Mouse (Mus musculus) midbrain, embryonic 12.5 days (tissue): ENCODE data around the gene Rnf103. TPM values are rescaled to one million over a fixed set of nuclear protein-coding genes. Genes with fewer than 3 reads are reported as not detected.

Experiments used
- ATAC-seq: fragments of 200-750 bp; cut with Nextera tagmentation; 2 replicates; pipeline ENCODE4 v1.8.0; 2017; ENCODE audit warnings: low read depth, moderate TSS enrichment, moderate library complexity; ENCODE audit not compliant: low FRiP score
- H3K27ac ChIP-seq: fragments of 300-500 bp; sonication (generic); replicated peaks from 2 replicates; pipeline ENCODE4 v1.5.1; 2016; ENCODE audit warnings: mild to moderate bottlenecking
- H3K27me3 ChIP-seq: fragments of 300-500 bp; sonication (generic); 2 replicates; pipeline ENCODE4 v1.6.1; 2016; ENCODE audit warnings: mild to moderate bottlenecking
- H3K36me3 ChIP-seq: fragments of 300-500 bp; sonication (generic); 2 replicates; pipeline ENCODE4 v1.6.1; 2016
- H3K4me1 ChIP-seq: fragments of 300-500 bp; sonication (generic); 2 replicates; pipeline ENCODE4 v1.6.1; 2016
- H3K4me2 ChIP-seq: fragments of 300-500 bp; sonication (generic); replicated peaks from 2 replicates; pipeline ENCODE4 v1.6.1; 2016; ENCODE audit warnings: mild to moderate bottlenecking, moderate library complexity
- H3K4me3 ChIP-seq: fragments of 300-500 bp; sonication (generic); 2 replicates; pipeline ENCODE4 v1.5.1; 2016; ENCODE audit warnings: mild to moderate bottlenecking
- H3K9ac ChIP-seq: fragments of 300-500 bp; sonication (generic); replicated peaks from 2 replicates; pipeline ENCODE4 v1.6.1; 2016; ENCODE audit warnings: mild to moderate bottlenecking, moderate library complexity
- H3K9me3 ChIP-seq: fragments of 300-500 bp; sonication (generic); 2 replicates; pipeline ENCODE4 v1.6.1; 2016; ENCODE audit warnings: mild to moderate bottlenecking
- WGBS: fragments of 180-500 bp; shearing (Covaris S2); methylation state at CpG from one replicate; pipeline ENCODE4 v1.1.7; 2016; 5-methylcytosine and 5-hydroxymethylcytosine counted together
- polyA plus RNA-seq: library from polyadenylated mRNA; unstranded; fragments of >200 nt; fragmentation: Nextera tagmentation; extraction: Ambion mirVana; gene quantifications from 2 replicates; pipeline ENCODE4 v1.2.1, GENCODE M21; 2016

Rnf103 gene
- polyA plus RNA-seq, 1 experiment from 2014 or later: 25.0 TPM

GRCm38 (mm10) chr6:71494341-71495020, 787 bp downstream of the Rnf103 start:
- H3K27me3 ChIP-seq: no peaks in the 10 kb centered on the region
- H3K9me3 ChIP-seq: no peaks in the 10 kb centered on the region
- H3K27ac ChIP-seq: peak overlapping the region; percentile 99
- peak overlapping the region; percentile 97 for H3K9ac ChIP-seq
- WGBS: under 1% methylated on average over 45 of the region's 46 CpGs
- peaks cover 10% of the 10 kb centered on the region; the same call in 1 of the 2 replicates for H3K36me3 ChIP-seq
- H3K4me3 ChIP-seq: peak overlapping the region; percentile 90
- peak overlapping the region; percentile 65 for H3K4me2 ChIP-seq
- H3K4me1 ChIP-seq: peaks cover 8% of the 10 kb centered on the region
- ATAC-seq: peak; percentile 51

DNA sequence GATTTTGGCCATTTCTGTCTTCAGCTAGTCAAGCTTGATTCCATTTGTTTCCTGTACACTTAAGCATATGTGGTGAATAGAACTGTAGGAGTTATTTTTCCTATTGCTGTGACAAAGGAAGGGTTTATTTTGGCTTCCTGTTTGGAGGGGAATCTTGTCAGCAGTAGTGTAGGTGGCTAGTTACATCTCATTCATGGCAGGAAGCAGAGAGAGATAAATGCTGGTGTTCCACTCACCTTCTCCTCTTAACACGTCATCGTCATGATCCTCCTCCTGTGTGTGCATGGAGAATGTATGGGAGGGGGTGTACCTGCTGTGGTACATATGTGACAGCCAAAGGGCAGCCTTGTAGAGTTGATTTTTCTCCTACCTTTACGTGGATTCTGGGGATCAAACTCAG, 6.9 kb downstream of the Rnf103 start:
- Histone ChIP-seq H3K27me3 (no peaks in the 10 kb centered on the region), H3K36me3 (peaks cover 24% of the 10 kb centered on the region; the same call in 1 of the 2 replicates), H3K4me3 (no peak overlapping the region), H3K9ac (no peak overlapping the region), H3K27ac (no peak overlapping the region), H3K4me1 (peaks cover 4% of the 10 kb centered on the region), H3K4me2 (no peak overlapping the region), H3K9me3 (no peaks in the 10 kb centered on the region)
- no peak for ATAC-seq
- 90% methylated on average over 3 of the region's 3 CpGs for WGBS

DNA sequence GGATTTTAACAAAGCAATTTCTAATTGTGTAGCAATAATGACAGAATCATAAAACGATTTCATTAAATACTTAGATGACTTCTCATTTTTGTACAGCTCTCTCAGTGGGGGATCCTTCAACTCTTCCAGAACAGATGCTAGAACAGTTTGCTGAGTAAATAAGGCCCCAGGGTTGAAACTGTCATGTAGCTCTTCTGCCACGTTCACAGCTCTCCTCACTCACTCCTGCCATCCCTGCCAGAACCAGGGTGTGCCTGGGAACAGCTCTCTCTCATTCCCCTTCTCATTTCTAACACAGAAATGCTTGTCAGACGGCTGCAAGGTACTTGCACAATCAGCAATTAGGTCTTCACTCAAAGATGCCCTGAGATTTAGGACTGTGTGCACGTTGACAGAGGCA, 9.3 kb downstream of the Rnf103 start:
- ATAC-seq: no peak
- WGBS: 73% methylated on average over 4 of the region's 4 CpGs
- Histone ChIP-seq H3K4me1 (no peaks in the 10 kb centered on the region), H3K27me3 (no peaks in the 10 kb centered on the region), H3K27ac (no peak overlapping the region), H3K4me2 (no peak overlapping the region), H3K36me3 (peaks cover 23% of the 10 kb centered on the region), H3K9ac (no peak overlapping the region), H3K9me3 (no peaks in the 10 kb centered on the region), H3K4me3 (no peak overlapping the region)

- no peaks in the 10 kb centered on the region for H3K9me3 ChIP-seq
- H3K4me2 ChIP-seq: no peak overlapping the region
- H3K4me1 ChIP-seq: no peaks in the 10 kb centered on the region
- H3K27me3 ChIP-seq: no peaks in the 10 kb centered on the region
- no peak overlapping the region for H3K4me3 ChIP-seq
- H3K9ac ChIP-seq: no peak overlapping the region
- H3K36me3 ChIP-seq: peaks cover 23% of the 10 kb centered on the region
- ATAC-seq: no peak
- H3K27ac ChIP-seq: no peak overlapping the region
Measured at GRCm38 (mm10) chr6:71503670-71504069, 10.0 kb downstream of the Rnf103 start.

GRCm38 (mm10) chr6:71504091-71504490, 10.4 kb downstream of the Rnf103 start:
- Histone ChIP-seq H3K9ac (no peak overlapping the region), H3K27me3 (no peaks in the 10 kb centered on the region), H3K4me3 (no peak overlapping the region), H3K9me3 (no peaks in the 10 kb centered on the region), H3K36me3 (peaks cover 27% of the 10 kb centered on the region), H3K4me1 (no peaks in the 10 kb centered on the region), H3K4me2 (no peak overlapping the region), H3K27ac (no peak overlapping the region)
- WGBS: 82% methylated on average over 4 of the region's 4 CpGs
- no peak for ATAC-seq

- 93% methylated on average over 2 of the region's 2 CpGs for WGBS
- H3K36me3 ChIP-seq: peaks cover 34% of the 10 kb centered on the region
- H3K4me1 ChIP-seq: no peaks in the 10 kb centered on the region
- no peak overlapping the region for H3K4me3 ChIP-seq
- no peak overlapping the region for H3K27ac ChIP-seq
- no peak for ATAC-seq
- H3K27me3 ChIP-seq: no peaks in the 10 kb centered on the region
- no peaks in the 10 kb centered on the region for H3K9me3 ChIP-seq
- no peak overlapping the region for H3K9ac ChIP-seq
- H3K4me2 ChIP-seq: no peak overlapping the region
Measured at GRCm38 (mm10) chr6:71505671-71506070, 12.0 kb downstream of the Rnf103 start.

DNA sequence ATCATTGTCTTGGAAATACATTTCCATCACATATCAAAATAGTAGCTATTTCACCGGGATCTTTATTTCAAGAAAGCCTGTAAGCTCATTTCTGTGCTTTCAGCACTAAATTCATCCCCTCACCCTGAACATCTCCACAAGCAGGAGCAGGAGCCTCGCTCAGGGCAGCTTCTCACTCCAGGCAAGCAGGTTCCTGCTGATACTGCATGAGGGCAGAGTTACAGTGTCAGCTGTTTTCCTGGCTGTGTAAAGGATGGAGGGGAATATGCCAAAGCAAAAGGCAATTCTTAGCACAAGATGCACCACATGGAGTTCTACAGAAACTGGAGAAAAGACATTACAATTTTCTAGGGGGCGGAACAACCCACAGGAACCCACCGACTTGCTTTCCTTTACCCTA, 25.8 kb downstream of the Rnf103 start:
- H3K9ac ChIP-seq: no peak overlapping the region
- no peaks in the 10 kb centered on the region for H3K9me3 ChIP-seq
- no peak overlapping the region for H3K27ac ChIP-seq
- ATAC-seq: no peak
- H3K36me3 ChIP-seq: peaks cover 3% of the 10 kb centered on the region; the same call in 1 of the 2 replicates
- no peaks in the 10 kb centered on the region for H3K4me1 ChIP-seq
- H3K27me3 ChIP-seq: no peaks in the 10 kb centered on the region
- WGBS: 89% methylated on average over 4 of the region's 4 CpGs
- H3K4me3 ChIP-seq: no peak overlapping the region
- no peak overlapping the region for H3K4me2 ChIP-seq

- H3K27me3 ChIP-seq: no peaks in the 10 kb centered on the region
- H3K9ac ChIP-seq: no peak overlapping the region
- 74% methylated on average over 3 of the region's 3 CpGs for WGBS
- no peaks in the 10 kb centered on the region for H3K36me3 ChIP-seq
- no peak for ATAC-seq
- no peaks in the 10 kb centered on the region for H3K9me3 ChIP-seq
- H3K4me2 ChIP-seq: no peak overlapping the region
- no peak overlapping the region for H3K27ac ChIP-seq
- no peaks in the 10 kb centered on the region for H3K4me1 ChIP-seq
- no peak overlapping the region for H3K4me3 ChIP-seq
Measured at GRCm38 (mm10) chr6:71525556-71525955, 31.9 kb downstream of the Rnf103 start.

- Histone ChIP-seq H3K4me3 (no peak overlapping the region), H3K4me1 (no peaks in the 10 kb centered on the region), H3K4me2 (no peak overlapping the region), H3K9ac (no peak overlapping the region), H3K9me3 (no peaks in the 10 kb centered on the region), H3K27me3 (no peaks in the 10 kb centered on the region), H3K27ac (no peak overlapping the region), H3K36me3 (no peaks in the 10 kb centered on the region)
- ATAC-seq: no peak
- 86% methylated on average over 10 of the region's 10 CpGs for WGBS
Measured at GRCm38 (mm10) chr6:71527056-71527455, 33.4 kb downstream of the Rnf103 start.

DNA sequence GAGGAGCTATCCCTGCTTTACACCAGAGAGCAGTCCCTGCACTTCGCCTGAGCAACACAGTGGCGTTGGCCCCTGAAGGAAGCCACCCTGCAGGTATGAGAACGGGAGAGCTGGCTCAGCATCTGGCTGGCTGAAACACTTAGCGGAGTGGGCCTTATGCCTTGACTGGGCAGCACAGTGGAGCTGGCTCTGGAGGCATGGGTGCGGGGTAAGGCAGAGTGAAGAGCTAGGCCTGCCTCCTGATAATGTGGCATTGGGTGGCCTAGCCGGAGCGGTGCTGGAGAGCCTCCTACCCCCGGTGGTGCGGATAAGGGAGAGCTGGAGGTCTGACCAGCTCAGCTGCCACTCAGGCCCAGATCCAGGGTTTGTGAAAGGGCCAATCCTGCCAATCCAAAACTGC, 34.1 kb downstream of the Rnf103 start:
- no peaks in the 10 kb centered on the region for H3K27me3 ChIP-seq
- no peaks in the 10 kb centered on the region for H3K4me1 ChIP-seq
- H3K36me3 ChIP-seq: no peaks in the 10 kb centered on the region
- no peak overlapping the region for H3K4me3 ChIP-seq
- H3K4me2 ChIP-seq: no peak overlapping the region
- no peak overlapping the region for H3K27ac ChIP-seq
- 90% methylated on average over 9 of the region's 9 CpGs for WGBS
- no peak for ATAC-seq
- H3K9ac ChIP-seq: no peak overlapping the region
- H3K9me3 ChIP-seq: no peaks in the 10 kb centered on the region

DNA sequence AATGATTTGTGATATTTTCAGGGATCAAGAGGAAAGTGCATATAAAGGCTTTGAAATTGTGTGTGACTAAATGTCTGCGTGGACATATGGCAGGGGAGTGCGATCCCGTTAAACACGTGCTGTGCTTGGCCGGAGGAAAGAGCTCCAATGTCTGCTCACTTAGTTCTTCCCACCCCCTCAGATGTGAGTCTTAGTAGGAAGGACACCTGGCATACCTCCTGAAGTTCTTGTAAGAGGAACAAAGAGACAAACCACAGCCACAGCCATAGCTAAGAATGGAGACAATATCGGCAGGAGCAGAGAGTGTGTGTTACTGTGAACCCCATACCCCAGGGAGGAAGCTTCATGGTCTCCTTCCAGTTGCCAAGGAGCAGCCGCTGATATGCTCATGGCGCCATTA, 36.5 kb downstream of the Rnf103 start:
- Histone ChIP-seq H3K36me3 (no peaks in the 10 kb centered on the region), H3K4me3 (no peak overlapping the region), H3K4me2 (no peak overlapping the region), H3K27ac (no peak overlapping the region), H3K9me3 (no peaks in the 10 kb centered on the region), H3K4me1 (no peaks in the 10 kb centered on the region), H3K9ac (no peak overlapping the region), H3K27me3 (no peaks in the 10 kb centered on the region)
- no peak for ATAC-seq
- WGBS: 94% methylated on average over 8 of the region's 8 CpGs

DNA sequence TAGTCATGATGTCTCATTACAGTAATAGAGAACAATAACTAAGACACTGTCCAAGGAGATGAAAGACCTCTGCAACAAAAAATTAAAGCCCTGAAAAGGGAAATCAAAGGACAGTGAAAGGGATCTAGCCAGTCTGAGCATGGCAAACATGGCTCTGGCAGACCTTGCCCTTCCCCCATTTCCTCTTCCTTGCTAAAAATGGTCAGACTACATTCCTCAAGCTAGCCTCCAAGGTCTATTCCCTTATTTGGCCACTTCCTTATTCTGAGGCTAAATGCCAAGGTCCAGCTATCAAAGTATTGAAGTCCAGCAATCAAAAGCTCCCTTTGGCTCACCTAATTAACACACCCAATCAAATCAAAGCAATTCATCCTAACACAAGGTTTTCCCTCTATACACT, 43.6 kb downstream of the Rnf103 start:
- H3K4me3 ChIP-seq: no peak overlapping the region
- H3K9me3 ChIP-seq: no peaks in the 10 kb centered on the region; the same call in 1 of the 2 replicates
- H3K4me1 ChIP-seq: no peaks in the 10 kb centered on the region
- H3K27me3 ChIP-seq: no peaks in the 10 kb centered on the region
- no peak for ATAC-seq
- no peaks in the 10 kb centered on the region for H3K36me3 ChIP-seq
- H3K9ac ChIP-seq: no peak overlapping the region
- no peak overlapping the region for H3K27ac ChIP-seq
- H3K4me2 ChIP-seq: no peak overlapping the region
